In the genomic region with DNA sequence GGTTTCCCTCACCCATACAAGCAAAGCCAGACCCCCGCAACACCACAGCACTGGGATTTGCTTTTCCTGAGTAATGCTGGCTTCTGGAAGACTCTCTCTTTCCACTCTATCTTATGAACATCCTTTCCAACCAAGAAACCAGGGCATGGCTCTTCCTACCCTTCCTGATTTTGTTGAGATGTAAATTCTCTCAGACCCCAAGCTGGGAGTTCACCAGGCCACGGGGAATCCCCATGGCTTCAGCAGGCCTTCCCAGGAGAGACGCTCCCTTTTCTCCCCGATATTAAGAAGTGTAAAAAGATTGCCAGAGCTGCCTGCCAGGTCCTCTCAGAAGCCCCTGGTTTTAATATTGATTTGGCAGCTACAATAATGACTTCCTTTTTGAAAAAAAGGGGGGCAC, we compare ENCODE assay signal across 19 mouse cellular contexts.
"Had no signal": no experiment of that assay in that cellular context is flagged by ENCODE, and none has a peak within 500 bp of the region (broad histone marks: within the 10 kb centered on the region; RNA-seq: fewer than 3 reads in every experiment).

No protein-coding gene starts in this region.

- DNase-seq: lung, adult 18-20 months; lung, embryonic 14.5 days; lung, postnatal 10 days; lung, postnatal 4 days; midbrain, embryonic 14.5 days; retina, postnatal 1 day; right cerebral cortex, adult 18-20 months; right cerebral cortex, postnatal 25 days; right cerebral cortex, postnatal 4 days; spleen, adult 18-20 months; thymus, adult 18-20 months; thymus, postnatal 14 days; thymus, postnatal 36 days had no signal

- H3K4me3 ChIP-seq: midbrain, embryonic 10.5 days; midbrain, embryonic 12.5 days; myocyte; neural tube, embryonic 13.5 days; neural tube, embryonic 15.5 days had no signal

- H3K27me3 ChIP-seq: midbrain, embryonic 12.5 days; neural tube, embryonic 13.5 days; neural tube, embryonic 15.5 days had no signal

- H3K27ac ChIP-seq: midbrain, embryonic 10.5 days; midbrain, embryonic 12.5 days; neural tube, embryonic 13.5 days; neural tube, embryonic 15.5 days had no signal

- ATAC-seq: midbrain, embryonic 16.5 days had no signal

- H3K4me1 ChIP-seq: midbrain, embryonic 12.5 days had no signal

- H3K4me2 ChIP-seq: lung, embryonic 14.5 days; midbrain, embryonic 12.5 days; neural tube, embryonic 13.5 days; neural tube, embryonic 15.5 days had no signal

- H3K36me3 ChIP-seq: midbrain, embryonic 10.5 days; midbrain, embryonic 12.5 days; neural tube, embryonic 13.5 days; neural tube, embryonic 15.5 days had no signal

- H3K9me3 ChIP-seq: midbrain, embryonic 10.5 days; midbrain, embryonic 12.5 days; neural tube, embryonic 13.5 days; neural tube, embryonic 15.5 days had no signal

- H3K9ac ChIP-seq: lung, embryonic 14.5 days; midbrain, embryonic 12.5 days; neural tube, embryonic 13.5 days; neural tube, embryonic 15.5 days had no signal
